Mouse (Mus musculus) 3T3-L1 (cell line): ENCODE data around the gene Gipc3.

Experiments used
- DNase-seq: peaks from one replicate; pipeline ENCODE4 v3.0.0-alpha.2; 2015; ENCODE audit warnings: low read depth, low spot score

The Gipc3 gene

DNA sequence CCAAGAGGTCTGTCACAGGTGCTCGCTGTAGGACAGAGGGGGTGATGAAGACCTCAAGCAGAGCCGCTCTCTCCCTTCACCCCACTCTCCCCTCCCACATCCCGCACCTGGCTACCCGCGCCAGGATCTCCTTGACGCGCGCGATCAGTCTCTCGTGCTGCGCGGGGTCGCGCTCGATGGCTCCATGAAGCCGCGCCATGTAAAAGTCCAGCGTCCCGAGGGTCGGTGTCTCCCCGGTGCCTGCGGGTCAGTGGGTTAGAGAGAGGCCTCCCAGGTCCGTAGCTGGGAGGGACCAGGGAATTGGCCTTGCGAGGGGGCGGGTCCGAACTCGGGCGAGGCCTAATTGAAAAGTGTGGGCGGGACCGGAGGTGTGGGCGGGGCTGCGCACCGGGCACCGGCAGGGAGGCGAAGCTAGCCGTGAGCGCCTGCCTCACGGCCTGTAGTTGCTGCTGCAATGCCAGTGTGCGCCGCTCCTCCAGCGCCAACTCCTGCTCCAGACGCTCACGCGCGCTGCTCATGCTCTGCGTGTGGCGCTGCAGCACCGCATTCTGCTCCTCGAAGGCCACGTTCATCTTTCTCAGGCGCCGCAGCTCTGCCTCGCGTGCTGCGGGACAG lies 3.5 kb upstream of the Gipc3 start:
- no peak for DNase-seq

GRCm38 (mm10) chr10:81345162-81345534 lies 2.1 kb upstream of the Gipc3 start:
- DNase-seq, result no peak

DNA sequence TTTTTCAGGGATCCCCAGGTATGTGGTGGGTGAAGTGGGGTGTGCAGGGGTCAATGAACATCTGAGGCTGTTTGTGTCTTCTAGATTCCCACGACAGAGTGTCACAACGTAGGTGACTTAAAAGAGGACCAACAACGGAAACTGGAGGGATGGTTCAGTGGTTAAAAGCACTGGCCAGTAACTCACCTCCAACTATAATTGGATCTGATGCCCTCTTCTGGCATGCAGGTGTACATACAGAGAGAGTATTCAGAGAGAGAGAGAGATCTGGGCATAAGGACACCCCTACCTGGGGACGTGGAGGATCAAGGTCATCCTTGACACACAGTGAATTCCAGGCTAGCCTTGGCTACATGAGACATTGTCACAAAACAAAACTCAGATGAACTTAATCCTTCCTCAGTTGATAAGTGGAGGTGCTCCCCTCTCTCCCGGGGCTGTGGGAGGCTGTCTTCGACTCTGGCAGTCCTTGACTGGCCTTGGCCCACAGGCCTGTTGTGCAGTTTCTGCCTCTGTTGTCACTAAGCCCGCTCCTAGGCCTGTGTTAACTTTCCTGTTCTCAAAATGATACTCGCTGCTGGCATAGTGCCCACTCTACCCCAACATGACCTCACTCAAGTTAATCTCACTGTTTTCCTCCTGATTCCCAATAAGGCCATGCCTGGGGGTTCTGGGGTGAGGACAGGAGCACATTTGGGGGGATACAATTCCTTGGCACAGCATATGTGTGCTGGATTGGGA lies 1.5 kb upstream of the Gipc3 start:
- no peak for DNase-seq

GRCm38 (mm10) chr10:81341333-81341949 lies 1.6 kb downstream of the Gipc3 start:
- DNase-seq, result peak; percentile 69

DNA sequence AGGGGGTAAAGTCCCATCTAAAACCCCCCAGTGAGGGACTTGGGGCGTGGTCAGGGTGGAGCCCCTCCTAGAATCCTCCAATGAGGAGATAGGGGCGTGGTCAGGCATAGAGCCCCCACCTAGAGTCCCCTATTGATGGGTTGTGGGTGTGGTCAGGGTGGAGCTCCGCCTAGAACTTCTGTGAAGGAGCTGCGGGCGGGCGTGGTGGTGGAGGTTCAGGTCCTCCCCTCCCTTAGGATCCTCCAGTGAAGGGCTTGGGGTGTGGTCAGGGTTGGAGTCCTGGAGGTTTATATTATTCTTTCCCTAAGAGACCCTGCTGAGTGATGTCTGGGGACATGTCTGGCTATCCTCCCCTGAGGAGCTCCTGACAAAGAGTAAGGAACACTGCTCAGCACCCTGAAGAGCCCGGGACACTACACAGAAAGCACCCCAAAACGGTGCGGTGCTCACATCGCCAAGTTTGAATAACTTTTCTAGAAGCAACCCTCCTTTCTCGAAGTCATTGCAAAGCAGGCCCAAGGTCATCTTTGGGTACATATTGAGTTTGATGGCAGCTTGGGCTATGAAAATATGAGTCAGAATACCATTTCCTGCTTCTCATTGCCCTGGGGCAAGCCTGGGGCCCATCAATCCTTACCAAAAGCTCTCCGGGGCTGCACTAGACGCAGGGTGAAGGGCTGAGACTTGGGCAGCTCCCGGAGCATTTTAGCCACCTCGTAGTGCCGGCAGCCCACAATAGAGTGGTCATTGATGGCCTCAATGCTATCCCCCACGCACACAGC lies 2.3 kb downstream of the Gipc3 start:
- DNase-seq, result peak; percentile 65

GRCm38 (mm10) chr10:81336558-81336957 lies 6.5 kb downstream of the Gipc3 start:
- no peak for DNase-seq

- DNase-seq, result no peak
Observed at GRCm38 (mm10) chr10:81335393-81336340, 7.4 kb downstream of the Gipc3 start.

GRCm38 (mm10) chr10:81334324-81334723 lies 8.7 kb downstream of the Gipc3 start:
- DNase-seq, result no peak

GRCm38 (mm10) chr10:81332277-81332676 lies 10.8 kb downstream of the Gipc3 start:
- no peak for DNase-seq

DNA sequence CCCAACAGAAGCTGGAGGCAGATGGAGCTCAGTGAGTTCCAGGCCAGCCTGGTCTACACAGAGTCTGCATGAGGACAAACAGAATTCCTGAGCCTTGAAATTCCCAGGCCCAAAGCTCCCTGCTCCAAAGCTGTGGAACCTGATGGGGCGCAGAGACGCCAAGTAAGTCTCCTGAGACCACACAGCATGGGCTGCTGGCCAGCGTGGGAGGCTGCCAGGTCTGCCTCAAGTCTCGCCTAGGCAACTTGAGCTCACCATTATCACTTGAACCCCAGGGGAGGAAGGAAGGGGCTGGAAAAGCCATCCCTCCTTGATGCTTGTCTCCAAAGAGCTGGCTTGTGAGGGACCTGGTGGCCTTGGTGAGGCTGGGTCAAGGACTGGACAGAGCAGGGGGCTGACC lies 13.1 kb downstream of the Gipc3 start:
- peak; percentile 51 for DNase-seq

- DNase-seq, result peak; percentile 86
Observed at GRCm38 (mm10) chr10:81329194-81329975, 13.7 kb downstream of the Gipc3 start.

- DNase-seq, result no peak
Observed at GRCm38 (mm10) chr10:81328386-81328785, 14.7 kb downstream of the Gipc3 start, which contains the start of gene Tbxa2r. TSS of gene Tbxa2r (plus strand) at chr10:81328731.

- no peak for DNase-seq
Observed at GRCm38 (mm10) chr10:81327959-81328358, 15.1 kb downstream of the Gipc3 start.

GRCm38 (mm10) chr10:81326858-81327257 lies 16.2 kb downstream of the Gipc3 start:
- no peak for DNase-seq

DNA sequence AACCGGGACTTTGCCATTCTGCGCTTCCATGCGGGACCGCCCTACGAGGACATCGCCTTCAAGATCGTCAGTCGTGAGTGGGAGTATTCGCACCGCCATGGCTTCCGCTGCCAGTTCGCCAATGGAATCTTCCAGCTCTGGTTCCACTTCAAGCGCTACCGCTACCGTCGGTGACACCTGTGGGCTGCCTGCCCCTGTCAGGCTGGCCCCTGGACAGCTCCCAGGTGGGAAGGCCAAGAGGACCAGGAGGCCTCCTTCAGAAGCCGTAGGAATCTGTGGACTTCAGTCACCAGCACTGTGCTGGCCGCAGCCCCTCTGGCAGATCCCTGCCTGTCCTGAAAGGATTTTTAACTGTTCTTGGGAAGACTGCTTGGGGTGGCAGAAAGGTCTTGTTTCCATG lies 17.3 kb downstream of the Gipc3 start:
- DNase-seq, result no peak

DNA sequence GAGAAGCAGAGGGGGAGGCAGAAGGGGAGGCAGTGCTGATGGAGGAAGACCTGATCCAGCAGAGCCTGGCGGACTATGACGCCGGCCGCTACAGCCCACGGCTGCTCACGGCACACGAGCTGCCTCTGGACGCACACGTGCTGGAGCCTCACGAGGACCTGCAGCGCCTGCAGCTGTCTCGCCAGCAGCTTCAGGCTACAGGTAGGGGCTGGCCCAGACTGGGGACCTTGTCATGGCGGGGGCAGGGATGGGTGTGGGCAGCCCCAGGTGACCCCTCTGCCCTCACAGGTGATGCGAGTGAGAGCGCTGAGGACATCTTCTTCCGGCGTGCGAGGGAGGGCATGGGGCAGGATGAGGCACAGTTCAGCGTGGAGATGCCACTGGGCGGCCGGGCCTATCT lies 17.9 kb downstream of the Gipc3 start:
- DNase-seq, result no peak

GRCm38 (mm10) chr10:81323791-81324530 lies 19.1 kb downstream of the Gipc3 start:
- no peak for DNase-seq

- no peak for DNase-seq
Observed at GRCm38 (mm10) chr10:81323141-81323775, 19.8 kb downstream of the Gipc3 start.

- DNase-seq, result no peak
Observed at GRCm38 (mm10) chr10:81322444-81322843, 20.6 kb downstream of the Gipc3 start.
